Mouse (Mus musculus): ENCODE results near the gene H3f3a.

GRCm38 (mm10) chr1:180775317-180775716, 38.4 kb downstream of the H3f3a start:
- TF ChIP-seq CTCF (IDR thresholded peaks at IDR 0.05; ENCODE audit: insufficient read depth, low read length) = no peak
- no peak for TF ChIP-seq POLR2A (IDR thresholded peaks at IDR 0.05; ENCODE audit: borderline replicate concordance, extremely low read depth, low read depth, low read length)
